Mouse (Mus musculus): ENCODE data around the gene Tdgf1. TPM values are rescaled to one million over a fixed set of nuclear protein-coding genes. Genes with fewer than 3 reads are reported as not detected.

Tdgf1 gene
- polyA plus RNA-seq, 1 experiment from 2014 or later = not detected

DNA sequence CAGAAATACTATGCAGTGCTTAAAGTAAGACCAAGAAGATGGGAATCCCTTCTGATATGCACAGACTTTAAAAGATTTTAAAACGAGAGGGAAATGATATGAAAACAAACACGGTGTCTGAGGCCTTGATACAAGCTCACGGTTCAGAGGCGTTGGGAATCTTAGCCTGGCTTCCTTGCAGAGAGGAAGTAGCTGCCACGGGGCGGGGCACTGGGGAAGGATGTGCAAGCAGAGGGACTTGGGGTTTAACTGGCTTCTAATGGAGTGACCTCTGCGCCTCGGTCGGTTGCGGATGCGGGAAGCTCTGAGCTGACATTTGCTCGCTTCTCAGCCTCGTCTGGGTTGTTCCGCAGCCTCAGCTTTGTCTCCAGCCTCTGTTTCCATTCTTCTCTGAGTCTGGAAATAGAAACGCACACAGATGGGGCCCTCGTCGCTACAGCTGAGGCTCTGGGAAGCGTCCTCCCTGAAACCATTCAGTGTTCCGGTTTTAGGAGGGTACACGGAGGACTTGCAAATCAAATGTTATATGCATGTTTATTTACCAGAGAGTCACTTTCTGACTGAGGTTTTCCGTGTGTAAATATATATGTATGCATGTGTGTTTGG, 31.2 kb downstream of the Tdgf1 start:
- H3K9me3 ChIP-seq (ENCODE audit: control insufficient read depth, low read length) = no peaks in the 10 kb centered on the region
- no peak overlapping the region for H3K9ac ChIP-seq (ENCODE audit: low read length)
- no peaks in the 10 kb centered on the region for H3K27me3 ChIP-seq (ENCODE audit: control insufficient read depth, insufficient read depth, low read length)
- H3K4me1 ChIP-seq (replicated peaks; ENCODE audit: control insufficient read depth, insufficient read depth, low read length) = no peaks in the 10 kb centered on the region
- 61% methylated on average over 21 of the region's 21 CpGs for WGBS
- no peak for ATAC-seq (replicated peaks; ENCODE audit: low FRiP score)
- no peak overlapping the region for H3K27ac ChIP-seq (ENCODE audit: low read depth, low read length)
- no peak overlapping the region for H3K4me3 ChIP-seq (ENCODE audit: low read depth, low read length)
- no peaks in the 10 kb centered on the region for H3K36me3 ChIP-seq (ENCODE audit: control insufficient read depth, insufficient read depth, low read length)
- H3K4me2 ChIP-seq (ENCODE audit: low read depth, low read length, severe bottlenecking) = no peak overlapping the region
- no peak for DNase-seq (ENCODE audit: low spot score)

DNA sequence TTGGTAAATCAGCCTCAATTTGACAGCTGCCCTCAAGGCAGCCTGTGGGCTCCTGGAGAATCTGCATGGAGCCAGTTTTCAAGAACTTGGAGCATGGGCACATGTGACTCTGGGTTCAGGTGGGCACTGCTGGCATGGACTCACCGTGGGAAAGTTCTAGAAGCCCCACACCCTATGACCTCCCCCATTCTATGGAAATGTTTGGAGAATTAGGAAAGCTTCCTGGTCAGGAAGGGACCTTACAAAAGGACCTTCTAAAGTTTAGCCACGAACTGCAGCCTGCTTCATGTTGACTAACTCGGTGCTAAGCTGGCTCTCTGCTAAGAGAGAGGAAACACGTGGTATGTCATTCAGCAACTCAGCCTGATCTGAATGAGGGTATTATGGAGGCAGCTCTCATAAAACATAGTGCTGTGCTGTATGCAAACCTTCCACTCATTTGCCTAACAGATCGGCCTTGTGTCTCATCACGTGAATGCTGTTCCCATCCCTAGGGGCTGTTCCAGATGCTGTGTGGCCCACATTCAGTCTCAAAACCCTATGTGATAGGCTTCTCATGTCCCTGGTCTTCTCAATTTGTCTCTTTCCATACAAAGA, 36.5 kb downstream of the Tdgf1 start:
- Histone ChIP-seq H3K4me1 (replicated peaks; ENCODE audit: control insufficient read depth, insufficient read depth, low read length) (no peaks in the 10 kb centered on the region), H3K4me2 (ENCODE audit: low read depth, low read length, severe bottlenecking) (no peak overlapping the region), H3K27ac (ENCODE audit: low read depth, low read length) (no peak overlapping the region), H3K9ac (ENCODE audit: low read length) (no peak overlapping the region), H3K4me3 (ENCODE audit: low read depth, low read length) (no peak overlapping the region), H3K9me3 (ENCODE audit: control insufficient read depth, low read length) (no peaks in the 10 kb centered on the region), H3K27me3 (ENCODE audit: control insufficient read depth, insufficient read depth, low read length) (no peaks in the 10 kb centered on the region), H3K36me3 (ENCODE audit: control insufficient read depth, insufficient read depth, low read length) (no peaks in the 10 kb centered on the region)
- DNase-seq (ENCODE audit: low spot score) (no peak), ATAC-seq (replicated peaks; ENCODE audit: low FRiP score) (no peak)
- 81% methylated on average over 6 of the region's 6 CpGs for WGBS

- Histone ChIP-seq H3K36me3 (ENCODE audit: control insufficient read depth, insufficient read depth, low read length) (no peaks in the 10 kb centered on the region), H3K9me3 (ENCODE audit: control insufficient read depth, low read length) (no peaks in the 10 kb centered on the region), H3K9ac (ENCODE audit: low read length) (no peak overlapping the region), H3K4me1 (replicated peaks; ENCODE audit: control insufficient read depth, insufficient read depth, low read length) (no peaks in the 10 kb centered on the region), H3K27ac (ENCODE audit: low read depth, low read length) (no peak overlapping the region), H3K4me3 (ENCODE audit: low read depth, low read length) (no peak overlapping the region), H3K4me2 (ENCODE audit: low read depth, low read length, severe bottlenecking) (no peak overlapping the region), H3K27me3 (ENCODE audit: control insufficient read depth, insufficient read depth, low read length) (no peaks in the 10 kb centered on the region)
- no peak for DNase-seq (ENCODE audit: low spot score)
- 96% methylated on average over 3 of the region's 3 CpGs for WGBS
- no peak for ATAC-seq (replicated peaks; ENCODE audit: low FRiP score)
These were observed 37.3 kb downstream of the Tdgf1 start for GRCm38 (mm10) chr9:110908631-110909016.

DNA sequence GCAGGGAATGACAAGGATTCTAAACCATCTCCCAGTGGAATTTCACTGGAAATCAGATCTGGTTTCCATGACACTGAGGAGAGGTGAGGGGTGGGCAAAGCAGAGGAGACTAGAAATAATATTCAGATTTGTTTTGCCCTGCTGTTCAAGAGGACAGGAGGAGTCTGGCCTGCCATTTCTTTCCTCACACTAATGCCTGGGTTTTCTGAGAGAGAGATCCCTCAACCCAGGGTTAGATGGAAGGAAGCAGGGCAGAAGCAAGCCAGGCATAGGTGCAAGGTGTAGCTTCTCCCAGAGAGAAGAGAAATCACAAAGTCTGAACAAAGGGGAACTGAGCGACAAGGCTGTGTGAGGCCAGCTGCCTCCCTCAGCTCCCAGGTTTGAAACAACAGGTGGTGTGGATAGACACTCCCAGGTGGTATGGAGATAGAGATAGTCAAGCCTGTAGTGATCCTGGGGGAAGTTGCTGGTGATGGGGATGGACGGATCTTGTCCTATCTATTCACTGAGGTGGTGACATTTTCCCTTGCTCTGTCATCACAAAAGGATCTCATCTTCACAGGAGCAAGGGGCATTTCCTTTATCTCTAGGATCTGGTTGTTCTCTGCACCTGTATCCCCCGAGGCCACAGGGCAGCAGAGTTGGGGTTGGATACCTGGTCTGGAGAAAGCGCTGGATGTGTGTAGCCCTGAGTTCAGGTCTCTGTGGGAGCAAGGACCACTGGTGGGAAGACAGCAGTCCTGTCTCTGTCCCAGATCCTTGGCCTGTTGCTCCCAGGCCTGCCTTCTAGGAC, 37.9 kb downstream of the Tdgf1 start:
- no peak for ATAC-seq (replicated peaks; ENCODE audit: low FRiP score)
- no peak for DNase-seq (ENCODE audit: low spot score)
- H3K4me1 ChIP-seq (replicated peaks; ENCODE audit: control insufficient read depth, insufficient read depth, low read length) = no peaks in the 10 kb centered on the region
- H3K36me3 ChIP-seq (ENCODE audit: control insufficient read depth, insufficient read depth, low read length) = no peaks in the 10 kb centered on the region
- WGBS = 77% methylated on average over 4 of the region's 4 CpGs
- H3K4me3 ChIP-seq (ENCODE audit: low read depth, low read length) = no peak overlapping the region
- H3K27ac ChIP-seq (ENCODE audit: low read depth, low read length) = no peak overlapping the region
- H3K9me3 ChIP-seq (ENCODE audit: control insufficient read depth, low read length) = no peaks in the 10 kb centered on the region
- no peak overlapping the region for H3K4me2 ChIP-seq (ENCODE audit: low read depth, low read length, severe bottlenecking)
- H3K9ac ChIP-seq (ENCODE audit: low read length) = no peak overlapping the region
- H3K27me3 ChIP-seq (ENCODE audit: control insufficient read depth, insufficient read depth, low read length) = no peaks in the 10 kb centered on the region

GRCm38 (mm10) chr9:110907201-110907837, 38.6 kb downstream of the Tdgf1 start:
- H3K4me2 ChIP-seq (ENCODE audit: low read depth, low read length, severe bottlenecking) = no peak overlapping the region
- no peaks in the 10 kb centered on the region for H3K9me3 ChIP-seq (ENCODE audit: control insufficient read depth, low read length)
- no peaks in the 10 kb centered on the region for H3K27me3 ChIP-seq (ENCODE audit: control insufficient read depth, insufficient read depth, low read length)
- H3K36me3 ChIP-seq (ENCODE audit: control insufficient read depth, insufficient read depth, low read length) = no peaks in the 10 kb centered on the region
- H3K4me3 ChIP-seq (ENCODE audit: low read depth, low read length) = no peak overlapping the region
- H3K4me1 ChIP-seq (replicated peaks; ENCODE audit: control insufficient read depth, insufficient read depth, low read length) = no peaks in the 10 kb centered on the region
- no peak overlapping the region for H3K9ac ChIP-seq (ENCODE audit: low read length)
- 94% methylated on average over 11 of the region's 11 CpGs for WGBS
- ATAC-seq (replicated peaks; ENCODE audit: low FRiP score) = no peak
- H3K27ac ChIP-seq (ENCODE audit: low read depth, low read length) = no peak overlapping the region
- no peak for DNase-seq (ENCODE audit: low spot score)

GRCm38 (mm10) chr9:110902271-110902670, 43.7 kb downstream of the Tdgf1 start:
- Histone ChIP-seq H3K4me1 (replicated peaks; ENCODE audit: control insufficient read depth, insufficient read depth, low read length) (no peaks in the 10 kb centered on the region), H3K27ac (ENCODE audit: low read depth, low read length) (no peak overlapping the region), H3K9me3 (ENCODE audit: control insufficient read depth, low read length) (no peaks in the 10 kb centered on the region), H3K4me2 (ENCODE audit: low read depth, low read length, severe bottlenecking) (no peak overlapping the region), H3K27me3 (ENCODE audit: control insufficient read depth, insufficient read depth, low read length) (no peaks in the 10 kb centered on the region), H3K9ac (ENCODE audit: low read length) (no peak overlapping the region), H3K36me3 (ENCODE audit: control insufficient read depth, insufficient read depth, low read length) (no peaks in the 10 kb centered on the region), H3K4me3 (ENCODE audit: low read depth, low read length) (no peak overlapping the region)
- WGBS = 93% methylated on average over 4 of the region's 4 CpGs
- no peak for DNase-seq (ENCODE audit: low spot score)
- ATAC-seq (replicated peaks; ENCODE audit: low FRiP score) = no peak

- H3K9ac ChIP-seq (ENCODE audit: low read length) = no peak overlapping the region
- H3K9me3 ChIP-seq (ENCODE audit: control insufficient read depth, low read length) = no peaks in the 10 kb centered on the region
- WGBS = 86% methylated on average over 6 of the region's 6 CpGs
- H3K4me3 ChIP-seq (ENCODE audit: low read depth, low read length) = no peak overlapping the region
- no peak overlapping the region for H3K4me2 ChIP-seq (ENCODE audit: low read depth, low read length, severe bottlenecking)
- H3K36me3 ChIP-seq (ENCODE audit: control insufficient read depth, insufficient read depth, low read length) = no peaks in the 10 kb centered on the region
- no peaks in the 10 kb centered on the region for H3K27me3 ChIP-seq (ENCODE audit: control insufficient read depth, insufficient read depth, low read length)
- ATAC-seq (replicated peaks; ENCODE audit: low FRiP score) (no peak), DNase-seq (ENCODE audit: low spot score) (no peak)
- H3K4me1 ChIP-seq (replicated peaks; ENCODE audit: control insufficient read depth, insufficient read depth, low read length) = peaks cover 2% of the 10 kb centered on the region; the same call in 1 of the 2 replicates
- no peak overlapping the region for H3K27ac ChIP-seq (ENCODE audit: low read depth, low read length)
These were observed 44.8 kb downstream of the Tdgf1 start for GRCm38 (mm10) chr9:110901204-110901603.

- ATAC-seq (replicated peaks; ENCODE audit: low FRiP score) = no peak
- Histone ChIP-seq H3K4me2 (ENCODE audit: low read depth, low read length, severe bottlenecking) (no peak overlapping the region), H3K36me3 (ENCODE audit: control insufficient read depth, insufficient read depth, low read length) (no peaks in the 10 kb centered on the region), H3K4me1 (replicated peaks; ENCODE audit: control insufficient read depth, insufficient read depth, low read length) (peaks cover 2% of the 10 kb centered on the region; the same call in 1 of the 2 replicates), H3K9ac (ENCODE audit: low read length) (no peak overlapping the region), H3K27ac (ENCODE audit: low read depth, low read length) (no peak overlapping the region), H3K27me3 (ENCODE audit: control insufficient read depth, insufficient read depth, low read length) (no peaks in the 10 kb centered on the region), H3K9me3 (ENCODE audit: control insufficient read depth, low read length) (no peaks in the 10 kb centered on the region), H3K4me3 (ENCODE audit: low read depth, low read length) (no peak overlapping the region)
- WGBS = 72% methylated on average over 10 of the region's 10 CpGs
- no peak for DNase-seq (ENCODE audit: low spot score)
These were observed 46.4 kb downstream of the Tdgf1 start for GRCm38 (mm10) chr9:110899451-110900008.

All from forebrain, embryonic 11.5 days (tissue).